In the genomic region with DNA sequence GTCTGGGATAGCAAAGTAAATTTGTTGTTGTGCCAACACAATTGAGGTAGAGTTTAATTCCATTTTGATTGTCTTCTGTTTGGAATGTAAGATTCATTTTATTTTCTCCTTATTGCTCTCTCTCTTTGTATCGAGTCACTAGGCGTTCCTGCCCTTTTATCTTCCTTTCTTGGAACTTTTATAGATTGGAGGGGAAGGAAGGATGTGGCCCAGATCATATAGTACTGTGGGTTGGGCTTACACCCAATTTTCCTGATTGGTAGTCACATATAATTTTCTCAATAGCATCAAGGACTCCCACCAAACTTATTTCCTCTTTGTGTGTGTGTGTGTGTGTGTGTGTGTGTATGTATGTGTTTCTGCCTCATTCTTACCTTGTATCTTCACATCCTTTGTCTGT, we compare ENCODE assay signal across 8 mouse cellular contexts. TPM values are rescaled to one million over a fixed set of nuclear protein-coding genes. Genes with fewer than 3 reads are reported as not detected.
DNase-seq lines count a peak whose midpoint lies in the region; ATAC-seq lines count a peak whose summit lies in the region.

No protein-coding gene starts in this region.

- H3K36me3 ChIP-seq in neural tube, embryonic 11.5 days (ENCODE audit: control insufficient read depth, insufficient read depth, low read length): no peaks in the 10 kb centered on the region
- H3K36me3 ChIP-seq in limb, embryonic 12.5 days: peaks cover 19% of the 10 kb centered on the region
- H3K36me3 ChIP-seq in stomach, embryonic 15.5 days: peaks cover 12% of the 10 kb centered on the region; the same call in 1 of the 2 replicates

- ATAC-seq in neural tube, embryonic 11.5 days (ENCODE audit: insufficient read depth, low FRiP score, low TSS enrichment): no peak
- peak; percentile 37; the same call in 1 of the 2 replicates for ATAC-seq in erythroblast, adult 5-6 weeks (replicated peaks; ENCODE audit: low FRiP score, poor library complexity, severe bottlenecking)
- ATAC-seq in limb, embryonic 12.5 days (ENCODE audit: insufficient number of reproducible peaks, insufficient read depth, low FRiP score, low TSS enrichment, low read depth): no peak
- no peak for ATAC-seq in stomach, embryonic 15.5 days (ENCODE audit: insufficient read depth, low FRiP score, low read depth)

- peak overlapping the region; percentile 77 for H3K9ac ChIP-seq in neural tube, embryonic 11.5 days (ENCODE audit: low read length)
- peak overlapping the region; percentile 72 for H3K9ac ChIP-seq in limb, embryonic 12.5 days (replicated peaks)
- H3K9ac ChIP-seq in stomach, embryonic 15.5 days: peak overlapping the region; percentile 69

- no peaks in the 10 kb centered on the region for H3K9me3 ChIP-seq in neural tube, embryonic 11.5 days (ENCODE audit: control insufficient read depth, low read length)
- no peaks in the 10 kb centered on the region for H3K9me3 ChIP-seq in limb, embryonic 12.5 days
- H3K9me3 ChIP-seq in stomach, embryonic 15.5 days: no peaks in the 10 kb centered on the region

- WGBS in neural tube, embryonic 11.5 days: 9% methylated on average over 2 of the region's 2 CpGs
- 6% methylated on average over 2 of the region's 2 CpGs for WGBS in limb, embryonic 12.5 days
- WGBS in stomach, embryonic 15.5 days: 8% methylated on average over 2 of the region's 2 CpGs

- H3K4me1 ChIP-seq in neural tube, embryonic 11.5 days (ENCODE audit: control insufficient read depth, insufficient read depth, low read length): peaks cover 12% of the 10 kb centered on the region; the same call in 1 of the 2 replicates
- peaks cover 17% of the 10 kb centered on the region for H3K4me1 ChIP-seq in limb, embryonic 12.5 days (replicated peaks)
- H3K4me1 ChIP-seq in stomach, embryonic 15.5 days: no peaks in the 10 kb centered on the region

- no peak for DNase-seq in neural tube, embryonic 11.5 days (ENCODE audit: low spot score)
- no peak for DNase-seq in neural tube, embryonic 10.5 days (ENCODE audit: extremely low spot score, low spot score)
- DNase-seq in retina, embryonic 14.5 days (ENCODE audit: low spot score): no peak
- DNase-seq in left cerebral cortex, adult 18-20 months (ENCODE audit: low spot score in 2 of 2): no peak
- no peak for DNase-seq in testis, postnatal 14 days (ENCODE audit: low spot score)

- peak overlapping the region; percentile 86 for H3K4me3 ChIP-seq in neural tube, embryonic 11.5 days (ENCODE audit: low read depth, low read length)
- peak overlapping the region; percentile 82 for H3K4me3 ChIP-seq in limb, embryonic 12.5 days (replicated peaks)
- H3K4me3 ChIP-seq in stomach, embryonic 15.5 days (replicated peaks): peak overlapping the region; percentile 89

- no peak overlapping the region for H3K27ac ChIP-seq in neural tube, embryonic 11.5 days (ENCODE audit: low read depth, low read length)
- H3K27ac ChIP-seq in limb, embryonic 12.5 days: peak overlapping the region; percentile 88; the same call in 1 of the 2 replicates
- H3K27ac ChIP-seq in stomach, embryonic 15.5 days: peak overlapping the region; percentile 82

- peak overlapping the region; percentile 59 for H3K4me2 ChIP-seq in neural tube, embryonic 11.5 days (ENCODE audit: low read depth)
- peak overlapping the region; percentile 72 for H3K4me2 ChIP-seq in limb, embryonic 12.5 days
- peak overlapping the region; percentile 66 for H3K4me2 ChIP-seq in stomach, embryonic 15.5 days

- no peaks in the 10 kb centered on the region for H3K27me3 ChIP-seq in neural tube, embryonic 11.5 days (ENCODE audit: control insufficient read depth, insufficient read depth, low read length)
- H3K27me3 ChIP-seq in limb, embryonic 12.5 days: no peaks in the 10 kb centered on the region
- no peaks in the 10 kb centered on the region for H3K27me3 ChIP-seq in stomach, embryonic 15.5 days (replicated peaks)

RNA-seq across cellular contexts. Expression of a gene that starts 0.7 kb away (rescaled TPM):
- 141 and 147 TPM in 2 replicates for polyA plus RNA-seq in neural tube, embryonic 11.5 days (2014; fragmentation: Nextera tagmentation; extraction: Ambion mirVana)
- total RNA-seq in erythroblast, adult 5-6 weeks (2015; ENCODE audit: low replicate concordance): 39.8 and 43.9 TPM in 2 replicates
- 53.4 and 65.9 TPM in 2 replicates for total RNA-seq in erythroblast, adult 5-6 weeks (2017; ENCODE audit: low replicate concordance)
- 110 and 114 TPM in 2 replicates for polyA plus RNA-seq in limb, embryonic 12.5 days (2016; fragmentation: Nextera tagmentation; extraction: Ambion mirVana)
- 66.5 TPM in 2 replicates for polyA plus RNA-seq in stomach, embryonic 15.5 days (2015; fragmentation: Nextera tagmentation; extraction: Ambion mirVana)
- 1 to 10 TPM; 2.0 to 2.4 TPM for total RNA-seq in left cerebral cortex, adult 18-20 months (2021)

RNA-seq across cellular contexts. Expression of a gene that starts 16.9 kb away (rescaled TPM):
- 125 and 132 TPM in 2 replicates for polyA plus RNA-seq in neural tube, embryonic 11.5 days (2014; fragmentation: Nextera tagmentation; extraction: Ambion mirVana)
- total RNA-seq in erythroblast, adult 5-6 weeks (2015; ENCODE audit: low replicate concordance): 543 and 572 TPM in 2 replicates
- total RNA-seq in erythroblast, adult 5-6 weeks (2017; ENCODE audit: low replicate concordance): 807 and 937 TPM in 2 replicates
- 107 and 110 TPM in 2 replicates for polyA plus RNA-seq in limb, embryonic 12.5 days (2016; fragmentation: Nextera tagmentation; extraction: Ambion mirVana)
- polyA plus RNA-seq in stomach, embryonic 15.5 days (2015; fragmentation: Nextera tagmentation; extraction: Ambion mirVana): 69.8 and 75.7 TPM in 2 replicates
- total RNA-seq in left cerebral cortex, adult 18-20 months (2021): 100 to 1,000 TPM; 124 to 130 TPM
